Comparison of ENCODE assay signal across 11 mouse cellular contexts in the genomic region with DNA sequence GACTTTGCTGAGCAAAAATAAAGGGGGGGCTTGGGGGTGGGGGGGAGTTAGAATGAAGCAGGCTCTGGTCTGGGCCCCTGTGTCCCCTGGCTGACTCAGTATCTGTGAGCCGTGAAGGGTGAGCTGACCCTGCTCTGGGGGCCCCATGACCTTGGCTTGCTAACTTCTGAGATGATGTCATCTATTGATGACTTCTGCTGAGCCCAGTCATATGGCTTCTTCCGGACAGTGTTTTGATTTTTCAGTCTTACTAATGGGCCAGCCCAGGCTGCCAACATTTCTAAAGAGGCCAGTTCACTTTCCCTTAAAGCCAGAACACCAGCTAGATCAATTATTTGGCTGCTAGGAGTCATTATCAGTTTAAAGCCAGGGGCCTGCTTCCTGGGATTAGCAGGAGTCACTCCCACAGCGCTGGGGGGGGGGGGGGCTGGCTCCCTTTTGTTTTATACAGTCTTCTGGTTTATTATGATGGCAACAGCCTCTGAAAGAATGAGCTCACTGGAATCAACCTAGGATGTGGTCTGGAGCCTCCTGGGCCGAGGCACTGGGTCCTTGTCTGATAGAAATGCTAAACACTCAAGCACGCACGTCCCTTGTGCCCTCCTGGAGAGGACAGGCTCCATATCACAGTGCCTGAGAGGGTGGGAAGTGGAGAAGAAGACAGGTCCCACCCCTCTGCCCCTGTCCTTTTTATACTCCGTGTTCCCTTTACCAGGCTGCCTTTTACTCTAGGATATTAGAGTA. TPM values are rescaled to one million over a fixed set of nuclear protein-coding genes. Genes with fewer than 3 reads are reported as not detected.
DNase-seq lines count a peak whose midpoint lies in the region; ATAC-seq and TF ChIP-seq lines count a peak whose summit lies in the region.
"Had no signal": no experiment of that assay in that cellular context is flagged by ENCODE, and none has a peak within 500 bp of the region (broad histone marks: within the 10 kb centered on the region; RNA-seq: fewer than 3 reads in every experiment).

No protein-coding gene starts in this region.

- peak; percentile 74 to 82 for DNase-seq in adrenal gland, adult (ENCODE audit: inconsistent age in 2 of 2, low spot score in 1 of 2)
- DNase-seq in adrenal gland, postnatal 4 days (ENCODE audit: low spot score in 2 of 2), result no peak
- DNase-seq in adrenal gland, postnatal 14 days, result peak; percentile 55
- peak; percentile 51 for DNase-seq in liver, embryonic 13.5 days
- DNase-seq in natural killer cell, adult 2 months (ENCODE audit: low spot score in 2 of 2), result no peak
- no peak for DNase-seq in gastrocnemius, postnatal 4 days (ENCODE audit: low spot score in 2 of 2)

- 33% methylated on average over 7 of the region's 7 CpGs for WGBS in intestine, embryonic 15.5 days
- WGBS in intestine, postnatal 0 days, result 30% methylated on average over 7 of the region's 7 CpGs
- WGBS in liver, embryonic 13.5 days (ENCODE audit: insufficient replicate concordance), result 8% methylated on average over 7 of the region's 7 CpGs

- no peak overlapping the region; the same call in 1 of the 2 replicates for H3K4me2 ChIP-seq in intestine, embryonic 15.5 days (replicated peaks)
- H3K4me2 ChIP-seq in intestine, postnatal 0 days (replicated peaks; ENCODE audit: low read depth), result no peak overlapping the region
- peak overlapping the region; percentile 84 for H3K4me2 ChIP-seq in liver, embryonic 13.5 days
- H3K4me2 ChIP-seq: forebrain, embryonic 12.5 days; hindbrain, embryonic 15.5 days; midbrain, embryonic 12.5 days had no signal

- H3K4me3 ChIP-seq in intestine, embryonic 15.5 days (replicated peaks), result no peak overlapping the region
- H3K4me3 ChIP-seq in intestine, postnatal 0 days (ENCODE audit: low read depth, low read length), result no peak overlapping the region
- H3K4me3 ChIP-seq in liver, embryonic 13.5 days (replicated peaks), result peak overlapping the region; percentile 94
- H3K4me3 ChIP-seq: forebrain, embryonic 12.5 days; hindbrain, embryonic 15.5 days; midbrain, embryonic 12.5 days had no signal

- H3K36me3 ChIP-seq in intestine, embryonic 15.5 days, result no peaks in the 10 kb centered on the region
- H3K36me3 ChIP-seq in intestine, postnatal 0 days (ENCODE audit: control insufficient read depth, insufficient read depth), result no peaks in the 10 kb centered on the region
- H3K36me3 ChIP-seq in liver, embryonic 13.5 days, result peaks cover 41% of the 10 kb centered on the region
- H3K36me3 ChIP-seq: forebrain, embryonic 12.5 days; hindbrain, embryonic 15.5 days; midbrain, embryonic 12.5 days had no signal

- H3K27me3 ChIP-seq in intestine, embryonic 15.5 days (replicated peaks), result peaks cover 38% of the 10 kb centered on the region
- H3K27me3 ChIP-seq in intestine, postnatal 0 days (replicated peaks; ENCODE audit: control insufficient read depth, insufficient read depth, low read length), result peaks cover 26% of the 10 kb centered on the region
- H3K27me3 ChIP-seq in liver, embryonic 13.5 days, result peaks cover 24% of the 10 kb centered on the region

- H3K4me1 ChIP-seq in intestine, embryonic 15.5 days (replicated peaks), result peaks cover 20% of the 10 kb centered on the region; the same call in 1 of the 2 replicates
- H3K4me1 ChIP-seq in intestine, postnatal 0 days (replicated peaks; ENCODE audit: control insufficient read depth, insufficient read depth, low read length), result no peaks in the 10 kb centered on the region; the same call in 1 of the 2 replicates
- peaks cover 78% of the 10 kb centered on the region for H3K4me1 ChIP-seq in liver, embryonic 13.5 days (replicated peaks)

- no peaks in the 10 kb centered on the region for H3K9me3 ChIP-seq in intestine, embryonic 15.5 days
- H3K9me3 ChIP-seq in intestine, postnatal 0 days (ENCODE audit: control insufficient read depth), result no peaks in the 10 kb centered on the region
- no peaks in the 10 kb centered on the region for H3K9me3 ChIP-seq in liver, embryonic 13.5 days (replicated peaks)
- H3K9me3 ChIP-seq: forebrain, embryonic 12.5 days; hindbrain, embryonic 15.5 days; midbrain, embryonic 12.5 days had no signal

- TF ChIP-seq CTCF in intestine, postnatal 0 days (IDR thresholded peaks at IDR 0.05; ENCODE audit: low read depth), result no peak

- H3K9ac ChIP-seq in intestine, embryonic 15.5 days, result no peak overlapping the region
- no peak overlapping the region for H3K9ac ChIP-seq in intestine, postnatal 0 days (ENCODE audit: low read depth, low read length)
- H3K9ac ChIP-seq in liver, embryonic 13.5 days, result peak overlapping the region; percentile 97
- H3K9ac ChIP-seq: forebrain, embryonic 12.5 days; hindbrain, embryonic 15.5 days; midbrain, embryonic 12.5 days had no signal

- no peak overlapping the region for H3K27ac ChIP-seq in intestine, embryonic 15.5 days
- H3K27ac ChIP-seq in intestine, postnatal 0 days (ENCODE audit: low read depth, low read length), result no peak overlapping the region
- H3K27ac ChIP-seq in liver, embryonic 13.5 days, result peak overlapping the region; percentile 100
- H3K27ac ChIP-seq: forebrain, embryonic 12.5 days; hindbrain, embryonic 15.5 days; midbrain, embryonic 12.5 days had no signal

- ATAC-seq in intestine, embryonic 15.5 days, result peak; percentile 55; the same call in 1 of the 2 replicates
- ATAC-seq in intestine, postnatal 0 days, result no peak
- peak; percentile 56 for ATAC-seq in liver, embryonic 13.5 days (ENCODE audit: low read depth)

RNA-seq across cellular contexts. Expression of gene Tmod1, which starts 3.2 kb away (rescaled TPM):
- 10 to 100 TPM; 10.4 to 10.6 TPM for total RNA-seq in adrenal gland, postnatal 4 days (2021)
- 3.2 and 3.3 TPM in 2 replicates for polyA plus RNA-seq in intestine, embryonic 15.5 days (2015; fragmentation: Nextera tagmentation; extraction: Ambion mirVana)
- polyA plus RNA-seq in intestine, postnatal 0 days (2015; fragmentation: Nextera tagmentation; extraction: Ambion mirVana), result 4.7 and 5.2 TPM in 2 replicates
- total RNA-seq in adrenal gland, postnatal 14 days (2021), result 3.6 and 4.7 TPM in 2 replicates
- polyA plus RNA-seq in liver, embryonic 13.5 days (2015; fragmentation: Nextera tagmentation; extraction: Ambion mirVana), result 42.0 and 53.4 TPM in 2 replicates
- 100 to 1,000 TPM; 243 to 252 TPM for total RNA-seq in gastrocnemius, postnatal 4 days (2021)

Comparison
In these comparisons a context has a peak if more than half of its experiments do, and no peak if none do; other contexts are left out.
1. DNase-seq: peak in adrenal gland, adult (2 of 2), adrenal gland, postnatal 14 days (single experiment) and liver, embryonic 13.5 days (single experiment); none in adrenal gland, postnatal 4 days (0 of 2), natural killer cell, adult 2 months (0 of 2) and gastrocnemius, postnatal 4 days (0 of 2).
2. RNA of gene Tmod1, which starts 3.2 kb away (total RNA-seq): 243 to 252 TPM in gastrocnemius, postnatal 4 days; 10.4 to 10.6 TPM in adrenal gland, postnatal 4 days and 3.6 to 4.7 TPM in adrenal gland, postnatal 14 days; every median in the first group is over 10 times any median in the second.